Mouse (Mus musculus) kidney, embryonic 14.5 days (tissue): ENCODE data around the gene Gpr18. TPM values are rescaled to one million over a fixed set of nuclear protein-coding genes. Genes with fewer than 3 reads are reported as not detected.
A peak's percentile ranks its signal among the peaks of the same experiment; 100 is the strongest.

Experiments
- ATAC-seq: fragments of 200-750 bp; cut with Nextera tagmentation; 2 replicates; pipeline ENCODE4 v1.8.0; 2017; ENCODE audit warnings: moderate number of reproducible peaks, mild to moderate bottlenecking, moderate TSS enrichment, moderate library complexity; ENCODE audit not compliant: low FRiP score, low TSS enrichment
- H3K27ac ChIP-seq: fragments of 300-500 bp; sonication (generic); 2 replicates; pipeline ENCODE4 v1.5.1; 2014; ENCODE audit warnings: low read depth, mild to moderate bottlenecking, low read length, moderate library complexity, mixed read lengths
- H3K27me3 ChIP-seq: fragments of 300-500 bp; sonication (generic); 2 replicates; pipeline ENCODE4 v1.6.1; 2014; ENCODE audit warnings: mild to moderate bottlenecking, low read length; ENCODE audit not compliant: control insufficient read depth, insufficient read depth
- H3K36me3 ChIP-seq: fragments of 300-500 bp; sonication (generic); 2 replicates; pipeline ENCODE4 v1.6.1; 2014; ENCODE audit warnings: low read length, mixed read lengths; ENCODE audit not compliant: control insufficient read depth, insufficient read depth
- H3K4me1 ChIP-seq: fragments of 300-500 bp; sonication (generic); 2 replicates; pipeline ENCODE4 v1.6.1; 2014; ENCODE audit warnings: low read length, mixed read lengths; ENCODE audit not compliant: control insufficient read depth, insufficient read depth
- H3K4me2 ChIP-seq: fragments of 300-500 bp; sonication (generic); replicated peaks from 2 replicates; pipeline ENCODE4 v1.6.1; 2014; ENCODE audit warnings: low read depth, mild to moderate bottlenecking, low read length
- H3K4me3 ChIP-seq: fragments of 300-500 bp; sonication (generic); 2 replicates; pipeline ENCODE4 v1.5.1; 2014; ENCODE audit warnings: mild to moderate bottlenecking, low read length
- H3K9ac ChIP-seq: fragments of 300-500 bp; sonication (generic); 2 replicates; pipeline ENCODE4 v1.6.1; 2014; ENCODE audit warnings: low read depth, mild to moderate bottlenecking, low read length, moderate library complexity
- H3K9me3 ChIP-seq: fragments of 300-500 bp; sonication (generic); 2 replicates; pipeline ENCODE4 v1.6.1; 2016; ENCODE audit warnings: low read length; ENCODE audit not compliant: control insufficient read depth
- WGBS: fragments of 180-500 bp; shearing (Covaris S2); extraction: QIAGEN DNeasy Blood & Tissue Kit; methylation state at CpG from one replicate; pipeline ENCODE4 v1.1.7; 2014; 5-methylcytosine and 5-hydroxymethylcytosine counted together
- polyA plus RNA-seq: library from polyadenylated mRNA; unstranded; fragments of >200 nt; fragmentation: Nextera tagmentation; extraction: Ambion mirVana; gene quantifications from 2 replicates; pipeline ENCODE4 v1.2.1, GENCODE M21; 2014

Gene Gpr18
- polyA plus RNA-seq, 1 experiment from 2014 or later = 0.42 TPM

DNA sequence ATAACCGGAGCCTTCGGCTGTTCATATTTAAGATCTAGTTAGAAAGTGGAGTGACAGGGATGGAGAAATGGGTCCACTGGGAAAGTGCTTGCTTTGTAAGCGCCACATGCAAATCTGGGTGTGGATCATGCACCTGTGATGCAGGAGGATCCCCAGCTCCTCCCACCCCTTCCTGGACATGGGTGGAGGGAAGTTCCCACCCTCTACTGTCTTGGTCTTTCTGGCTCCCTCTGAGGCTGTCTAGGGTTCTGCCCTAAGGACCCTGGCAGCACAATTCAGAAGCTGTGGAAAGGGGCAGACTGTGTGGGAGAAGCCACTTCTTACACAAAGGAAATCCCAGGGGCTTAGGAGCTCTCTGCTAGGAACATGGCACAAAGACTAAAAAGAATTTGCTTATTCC, 16.0 kb upstream of the Gpr18 start:
- no peak for ATAC-seq
- WGBS = 92% methylated on average over 3 of the region's 3 CpGs
- Histone ChIP-seq H3K4me3 (no peak overlapping the region), H3K4me2 (no peak overlapping the region), H3K9me3 (peaks cover 9% of the 10 kb centered on the region; the same call in 1 of the 2 replicates), H3K27me3 (no peaks in the 10 kb centered on the region), H3K27ac (no peak overlapping the region), H3K36me3 (no peaks in the 10 kb centered on the region; the same call in 1 of the 2 replicates), H3K9ac (no peak overlapping the region), H3K4me1 (no peaks in the 10 kb centered on the region)

DNA sequence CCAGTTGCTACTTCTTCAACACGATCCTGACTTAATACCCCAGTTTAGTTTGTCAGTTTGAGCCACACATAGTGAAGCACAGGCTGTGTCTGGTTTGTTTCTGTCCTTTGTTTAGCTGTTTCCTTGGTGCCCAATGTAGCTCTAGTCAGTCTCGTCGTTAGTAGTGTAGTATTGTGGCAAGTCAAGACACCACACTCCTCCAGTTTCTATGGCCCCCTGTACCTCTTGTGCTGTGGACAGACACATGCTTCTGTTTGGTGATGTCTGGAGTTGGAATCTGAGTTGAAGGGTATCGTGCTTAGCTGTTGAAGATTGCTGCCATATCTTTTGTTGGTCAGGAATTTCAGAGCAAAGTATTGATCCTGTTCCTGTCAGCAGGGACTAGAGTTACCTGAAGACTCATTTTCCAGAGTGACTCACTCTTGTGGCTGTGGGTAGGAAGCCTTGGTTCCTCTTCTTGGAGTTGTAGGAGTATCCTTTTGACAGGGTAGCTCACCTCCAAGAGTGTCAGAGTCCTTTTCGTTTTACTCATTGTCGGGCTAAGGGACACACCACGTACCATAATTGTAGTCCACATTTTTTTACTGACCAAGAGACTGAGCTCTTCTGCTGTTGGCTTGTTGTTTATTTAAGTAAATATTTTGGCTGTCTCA, 15.3 kb upstream of the Gpr18 start:
- H3K36me3 ChIP-seq = no peaks in the 10 kb centered on the region; the same call in 1 of the 2 replicates
- 83% methylated on average over 7 of the region's 7 CpGs for WGBS
- H3K4me1 ChIP-seq = no peaks in the 10 kb centered on the region
- ATAC-seq = no peak
- H3K27ac ChIP-seq = no peak overlapping the region
- H3K27me3 ChIP-seq = no peaks in the 10 kb centered on the region
- H3K4me2 ChIP-seq = no peak overlapping the region
- no peak overlapping the region for H3K9ac ChIP-seq
- H3K4me3 ChIP-seq = no peak overlapping the region
- 0 out of 2 replicates have a peak, but pooled peaks cover 5% of the 10 kb centered on the region for H3K9me3 ChIP-seq

DNA sequence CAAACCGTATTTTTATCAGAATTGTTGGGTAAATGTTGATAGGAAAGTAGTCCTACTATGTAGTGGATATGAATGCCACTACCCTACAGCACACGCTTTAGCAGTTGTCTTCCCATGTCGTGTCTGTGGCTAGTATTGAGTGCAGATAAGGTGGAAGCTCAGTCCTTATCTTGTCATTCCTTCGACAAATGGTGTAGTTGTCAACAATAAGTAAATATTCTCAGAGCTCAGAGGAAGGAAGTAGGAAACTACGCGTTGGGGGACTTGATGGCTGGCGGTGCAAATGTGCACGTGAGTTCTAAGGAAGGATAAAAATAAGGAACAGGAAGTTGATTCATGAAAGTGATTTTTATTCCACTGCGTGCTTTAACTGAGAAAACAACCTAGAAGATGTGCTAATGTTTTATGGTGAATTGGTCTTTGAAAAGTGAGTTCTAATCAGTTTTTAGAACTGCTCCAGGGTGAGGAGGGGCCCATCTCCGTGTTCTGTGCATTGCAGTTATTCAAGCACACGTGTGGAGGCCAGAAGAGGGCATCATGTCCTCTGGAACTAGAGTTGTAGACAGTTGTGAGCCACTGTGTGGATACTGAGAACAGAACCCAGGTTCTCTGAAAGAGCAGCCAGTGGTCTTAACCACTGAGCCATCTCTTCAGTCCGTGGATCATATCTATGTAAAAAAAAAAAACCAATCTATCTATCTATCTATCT, 13.8 kb upstream of the Gpr18 start:
- Histone ChIP-seq H3K36me3 (no peaks in the 10 kb centered on the region; the same call in 1 of the 2 replicates), H3K4me2 (no peak overlapping the region), H3K4me1 (no peaks in the 10 kb centered on the region), H3K9me3 (no peaks in the 10 kb centered on the region), H3K4me3 (no peak overlapping the region), H3K9ac (no peak overlapping the region), H3K27me3 (no peaks in the 10 kb centered on the region), H3K27ac (no peak overlapping the region)
- ATAC-seq = no peak
- WGBS = 84% methylated on average over 12 of the region's 12 CpGs

DNA sequence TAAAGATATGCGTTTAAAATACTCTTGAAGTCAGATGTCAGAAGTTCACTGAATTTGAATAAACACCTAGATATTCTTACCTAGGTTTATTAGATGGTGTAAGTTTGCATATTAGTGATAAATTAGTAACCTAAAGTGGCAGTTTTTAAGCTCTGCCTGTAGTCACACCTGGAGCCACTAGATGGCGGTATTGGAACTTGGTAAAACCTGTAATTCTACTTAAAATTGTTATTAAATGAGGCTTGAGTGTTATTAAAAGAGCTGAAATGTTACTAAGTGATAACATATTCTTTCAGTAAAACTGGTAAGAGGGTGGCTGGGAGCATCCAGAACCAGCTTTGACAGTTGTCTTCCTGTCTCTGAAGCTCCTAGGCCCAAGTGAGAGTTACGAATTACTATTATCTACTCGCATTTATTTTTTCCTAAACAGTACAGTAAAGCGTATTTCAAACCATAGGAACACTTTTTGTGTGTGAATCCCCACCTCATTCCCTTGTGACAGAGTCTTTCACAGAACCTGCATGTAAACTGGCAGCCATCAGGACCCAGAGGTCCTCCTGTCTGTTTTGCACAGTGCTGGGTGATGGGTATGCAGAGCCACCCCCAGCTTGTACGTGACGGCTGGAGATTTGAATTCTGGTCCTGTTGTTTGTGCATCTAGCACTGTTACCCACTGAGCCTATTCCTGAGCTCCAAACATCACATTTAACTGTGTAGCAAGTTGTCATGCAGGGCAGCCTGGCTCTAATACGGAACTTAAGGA, 13.0 kb upstream of the Gpr18 start:
- H3K9me3 ChIP-seq = no peaks in the 10 kb centered on the region
- H3K36me3 ChIP-seq = no peaks in the 10 kb centered on the region; the same call in 1 of the 2 replicates
- H3K4me3 ChIP-seq = no peak overlapping the region
- H3K4me1 ChIP-seq = no peaks in the 10 kb centered on the region
- H3K4me2 ChIP-seq = no peak overlapping the region
- H3K9ac ChIP-seq = no peak overlapping the region
- H3K27ac ChIP-seq = no peak overlapping the region
- WGBS = 66% methylated on average over 8 of the region's 8 CpGs
- peak; percentile 24; the same call in 1 of the 2 replicates for ATAC-seq
- H3K27me3 ChIP-seq = no peaks in the 10 kb centered on the region

DNA sequence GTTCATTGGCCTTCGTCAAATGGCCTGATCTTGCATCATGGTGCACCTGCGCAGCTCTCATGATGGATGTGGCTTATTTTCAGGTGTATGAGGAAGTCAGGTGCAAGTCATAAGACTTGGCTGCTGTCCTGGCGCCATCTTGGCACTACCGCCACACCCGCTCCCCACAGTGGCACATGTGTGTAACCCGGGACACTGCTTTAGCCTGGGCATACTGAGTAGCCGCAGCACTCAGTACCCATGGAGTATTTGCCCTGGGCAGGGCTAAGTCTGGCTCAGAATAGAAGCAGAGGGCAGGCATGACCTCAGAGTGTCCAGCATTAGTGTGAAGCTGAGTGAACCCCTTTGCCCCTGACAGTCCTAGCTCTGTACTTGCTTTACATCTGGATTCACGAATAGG, 11.9 kb upstream of the Gpr18 start:
- Histone ChIP-seq H3K36me3 (no peaks in the 10 kb centered on the region), H3K27me3 (no peaks in the 10 kb centered on the region), H3K9me3 (no peaks in the 10 kb centered on the region), H3K9ac (no peak overlapping the region), H3K4me1 (no peaks in the 10 kb centered on the region), H3K4me2 (no peak overlapping the region), H3K27ac (no peak overlapping the region), H3K4me3 (no peak overlapping the region)
- WGBS = 92% methylated on average over 8 of the region's 8 CpGs
- ATAC-seq = 0 out of 2 replicates have a peak, but pooled peaks have one; percentile 44

DNA sequence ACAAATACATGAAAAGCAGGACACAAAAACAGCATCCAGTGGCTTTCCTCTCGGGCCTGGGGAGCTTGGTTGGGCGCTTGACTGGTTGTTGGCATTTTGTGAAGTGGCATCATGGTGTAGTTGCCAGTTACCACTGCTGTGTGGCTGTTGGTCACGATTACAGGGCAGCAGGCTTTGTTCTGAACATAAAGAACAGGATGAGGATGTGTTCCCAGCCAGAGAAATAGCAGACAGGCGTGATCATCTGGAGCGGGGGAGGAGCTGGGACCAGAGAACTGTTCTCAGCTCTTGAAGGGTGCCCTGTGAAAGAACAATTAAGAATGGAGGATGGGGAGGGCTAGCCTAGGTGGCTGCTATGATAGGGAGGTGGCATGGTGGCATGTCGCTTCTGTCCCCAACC, 11.3 kb upstream of the Gpr18 start:
- WGBS = 85% methylated on average over 6 of the region's 6 CpGs
- Histone ChIP-seq H3K27ac (no peak overlapping the region), H3K27me3 (no peaks in the 10 kb centered on the region), H3K4me1 (no peaks in the 10 kb centered on the region), H3K4me3 (no peak overlapping the region), H3K4me2 (no peak overlapping the region), H3K9ac (no peak overlapping the region), H3K9me3 (no peaks in the 10 kb centered on the region), H3K36me3 (no peaks in the 10 kb centered on the region)
- no peak for ATAC-seq

DNA sequence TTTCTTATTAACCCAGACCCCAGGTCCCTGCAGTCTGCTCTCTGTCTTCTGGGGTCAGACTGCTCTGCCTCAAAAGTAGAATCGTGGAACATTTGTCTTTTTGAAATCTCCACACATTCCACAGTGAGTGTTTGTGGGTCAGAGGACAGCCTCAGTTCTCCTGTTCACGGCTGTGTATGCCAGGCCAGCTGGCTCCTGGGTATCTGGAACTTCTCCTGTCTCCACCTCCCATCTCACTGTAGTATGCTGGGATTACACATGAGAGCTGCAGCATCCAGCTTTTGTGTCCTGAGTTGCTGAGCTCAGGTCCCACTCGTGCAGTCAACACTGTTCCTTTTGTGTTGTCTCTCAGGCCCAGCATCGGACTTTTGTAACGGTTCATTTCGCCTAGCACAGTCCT, 9.3 kb upstream of the Gpr18 start:
- Histone ChIP-seq H3K9me3 (no peaks in the 10 kb centered on the region), H3K27me3 (no peaks in the 10 kb centered on the region), H3K27ac (no peak overlapping the region), H3K4me1 (peaks cover 8% of the 10 kb centered on the region; the same call in 1 of the 2 replicates), H3K4me3 (no peak overlapping the region), H3K36me3 (no peaks in the 10 kb centered on the region), H3K4me2 (no peak overlapping the region), H3K9ac (no peak overlapping the region)
- ATAC-seq = no peak
- 85% methylated on average over 6 of the region's 6 CpGs for WGBS

DNA sequence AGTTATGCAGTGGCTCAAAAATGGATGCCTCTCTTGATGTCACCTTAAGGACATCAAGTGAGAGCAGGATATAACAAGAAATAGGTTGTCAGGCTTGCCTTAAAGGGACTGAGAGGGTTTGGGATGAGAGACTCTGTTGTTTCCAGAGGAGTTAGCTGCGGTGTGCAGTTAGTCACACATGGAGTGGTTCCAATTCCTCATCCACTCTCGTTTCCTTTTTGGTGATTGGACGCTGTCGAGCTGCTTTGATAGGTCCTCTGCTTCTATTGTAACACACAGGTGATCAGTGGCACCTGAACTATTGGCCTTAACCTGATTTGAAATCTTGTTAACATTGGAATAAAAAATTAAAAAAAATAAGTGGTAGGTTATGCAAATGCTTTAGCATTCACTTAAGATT, 7.2 kb upstream of the Gpr18 start:
- no peak overlapping the region for H3K4me2 ChIP-seq
- H3K4me1 ChIP-seq = peaks cover 8% of the 10 kb centered on the region; the same call in 1 of the 2 replicates
- no peak overlapping the region for H3K9ac ChIP-seq
- no peaks in the 10 kb centered on the region; the same call in 1 of the 2 replicates for H3K36me3 ChIP-seq
- no peaks in the 10 kb centered on the region for H3K27me3 ChIP-seq
- no peak overlapping the region for H3K27ac ChIP-seq
- H3K4me3 ChIP-seq = no peak overlapping the region
- 73% methylated on average over 4 of the region's 4 CpGs for WGBS
- H3K9me3 ChIP-seq = no peaks in the 10 kb centered on the region
- ATAC-seq = no peak
